Mouse (Mus musculus) limb, embryonic 15.5 days (tissue): Measurements from ENCODE around the gene Arl2bp. TPM values are rescaled to one million over a fixed set of nuclear protein-coding genes. Genes with fewer than 3 reads are reported as not detected.
A peak's percentile ranks its signal among the peaks of the same experiment; 100 is the strongest.

Experiments
- ATAC-seq: fragments of 200-750 bp; cut with Nextera tagmentation; 2 replicates; pipeline ENCODE4 v1.8.0; 2017; ENCODE audit warnings: low read depth, moderate TSS enrichment; ENCODE audit not compliant: insufficient number of reproducible peaks, low FRiP score, low TSS enrichment
- H3K27ac ChIP-seq: fragments of 300-500 bp; sonication (generic); 2 replicates; pipeline ENCODE4 v1.5.1; 2015; ENCODE audit warnings: moderate library complexity, mild to moderate bottlenecking, inconsistent platforms
- H3K27me3 ChIP-seq: fragments of 300-500 bp; sonication (generic); 2 replicates; pipeline ENCODE4 v1.6.1; 2015; ENCODE audit warnings: inconsistent platforms
- H3K36me3 ChIP-seq: fragments of 300-500 bp; sonication (generic); 2 replicates; pipeline ENCODE4 v1.6.1; 2015; ENCODE audit warnings: inconsistent platforms
- H3K4me1 ChIP-seq: fragments of 300-500 bp; sonication (generic); 2 replicates; pipeline ENCODE4 v1.6.1; 2015; ENCODE audit warnings: inconsistent platforms
- H3K4me2 ChIP-seq: fragments of 300-500 bp; sonication (generic); 2 replicates; pipeline ENCODE4 v1.6.1; 2015; ENCODE audit warnings: mild to moderate bottlenecking, inconsistent platforms
- H3K4me3 ChIP-seq: fragments of 300-500 bp; sonication (generic); 2 replicates; pipeline ENCODE4 v1.5.1; 2015; ENCODE audit warnings: mild to moderate bottlenecking, inconsistent platforms
- H3K9ac ChIP-seq: fragments of 300-500 bp; sonication (generic); 2 replicates; pipeline ENCODE4 v1.6.1; 2015; ENCODE audit warnings: inconsistent platforms
- H3K9me3 ChIP-seq: fragments of 300-500 bp; sonication (generic); 2 replicates; pipeline ENCODE4 v1.6.1; 2016; ENCODE audit warnings: inconsistent platforms
- WGBS: fragments of 180-500 bp; shearing (Covaris S2); methylation state at CpG from one replicate; pipeline ENCODE4 v1.1.7; 2015; 5-methylcytosine and 5-hydroxymethylcytosine counted together
- polyA plus RNA-seq: library from polyadenylated mRNA; unstranded; fragments of >200 nt; fragmentation: Nextera tagmentation; extraction: Ambion mirVana; gene quantifications from 2 replicates; pipeline ENCODE4 v1.2.1, GENCODE M21; 2015

Gene Arl2bp
- polyA plus RNA-seq, 1 experiment from 2014 or later: 106 TPM

DNA sequence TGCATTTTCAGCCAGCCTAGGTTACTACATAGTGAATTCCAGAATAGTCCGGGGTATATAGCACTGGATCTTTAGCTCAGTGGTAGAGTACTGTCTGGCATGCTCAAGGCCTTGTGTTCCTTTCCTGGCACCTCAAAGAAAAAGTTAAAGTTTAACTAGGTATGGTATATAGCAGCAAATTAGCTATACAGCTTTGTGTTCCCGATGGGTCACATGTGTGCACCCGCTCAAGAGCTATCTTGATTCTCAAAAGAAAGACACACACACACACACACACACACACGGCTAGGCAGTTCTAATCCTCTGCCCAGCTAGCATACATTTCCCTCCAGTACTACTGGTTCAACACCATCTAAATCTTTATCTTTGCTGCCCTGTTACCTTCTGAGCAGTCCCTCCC lies 6.0 kb upstream of the Arl2bp start:
- Histone ChIP-seq H3K9ac (no peak overlapping the region), H3K36me3 (peaks cover 33% of the 10 kb centered on the region), H3K4me3 (no peak overlapping the region), H3K4me2 (no peak overlapping the region), H3K4me1 (no peaks in the 10 kb centered on the region), H3K9me3 (no peaks in the 10 kb centered on the region), H3K27ac (no peak overlapping the region), H3K27me3 (no peaks in the 10 kb centered on the region)
- no peak for ATAC-seq
- 95% methylated on average over 4 of the region's 4 CpGs for WGBS

DNA sequence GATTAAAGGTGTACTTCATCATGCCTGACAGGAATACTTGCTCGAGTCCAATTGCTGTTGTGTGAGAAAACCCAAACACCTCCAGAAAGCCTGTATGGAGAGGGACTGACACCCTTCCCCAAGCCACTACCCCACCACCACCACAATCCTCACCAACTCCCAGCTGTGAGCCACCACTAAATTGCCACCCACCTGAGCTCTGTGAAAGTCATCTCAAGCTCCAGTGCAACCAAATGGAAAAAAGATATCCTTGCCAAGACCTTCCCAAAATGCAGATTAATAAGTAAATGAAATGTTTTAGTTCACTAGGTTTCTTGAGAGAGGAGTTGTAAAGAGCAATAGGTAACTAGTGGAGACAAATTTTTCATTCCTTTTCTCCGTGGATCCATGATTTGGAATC lies 1.7 kb upstream of the Arl2bp start:
- ATAC-seq: no peak
- Histone ChIP-seq H3K4me3 (no peak overlapping the region), H3K27me3 (no peaks in the 10 kb centered on the region), H3K36me3 (peaks cover 14% of the 10 kb centered on the region), H3K9ac (no peak overlapping the region), H3K27ac (no peak overlapping the region), H3K4me1 (peaks cover 6% of the 10 kb centered on the region), H3K4me2 (no peak overlapping the region), H3K9me3 (no peaks in the 10 kb centered on the region)
- WGBS: 74% methylated on average over 2 of the region's 2 CpGs

DNA sequence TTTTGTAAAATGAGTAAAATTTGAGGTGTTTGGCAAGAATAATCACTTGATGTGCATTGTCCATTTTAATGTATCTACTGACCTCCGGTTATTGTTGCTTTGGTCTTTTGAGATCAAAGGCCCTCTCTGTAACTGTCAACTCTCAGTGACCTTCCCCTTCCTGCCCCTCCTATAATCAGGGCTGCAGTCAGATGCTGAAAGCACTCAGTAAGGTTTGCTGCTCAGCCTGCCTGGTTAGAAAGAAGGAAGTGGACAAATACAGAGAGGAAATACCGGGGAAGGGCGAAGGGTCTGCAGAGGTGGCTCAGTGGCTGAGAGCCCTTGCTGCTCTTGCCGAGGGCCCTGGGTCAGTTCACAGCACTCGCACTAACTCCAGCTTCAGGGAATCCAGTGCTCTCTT lies 8.0 kb downstream of the Arl2bp start:
- 67% methylated on average over 5 of the region's 5 CpGs for WGBS
- Histone ChIP-seq H3K4me3 (no peak overlapping the region), H3K27ac (no peak overlapping the region), H3K9me3 (no peaks in the 10 kb centered on the region), H3K4me2 (no peak overlapping the region), H3K4me1 (no peaks in the 10 kb centered on the region), H3K36me3 (peaks cover 58% of the 10 kb centered on the region), H3K27me3 (no peaks in the 10 kb centered on the region), H3K9ac (no peak overlapping the region)
- ATAC-seq: no peak

DNA sequence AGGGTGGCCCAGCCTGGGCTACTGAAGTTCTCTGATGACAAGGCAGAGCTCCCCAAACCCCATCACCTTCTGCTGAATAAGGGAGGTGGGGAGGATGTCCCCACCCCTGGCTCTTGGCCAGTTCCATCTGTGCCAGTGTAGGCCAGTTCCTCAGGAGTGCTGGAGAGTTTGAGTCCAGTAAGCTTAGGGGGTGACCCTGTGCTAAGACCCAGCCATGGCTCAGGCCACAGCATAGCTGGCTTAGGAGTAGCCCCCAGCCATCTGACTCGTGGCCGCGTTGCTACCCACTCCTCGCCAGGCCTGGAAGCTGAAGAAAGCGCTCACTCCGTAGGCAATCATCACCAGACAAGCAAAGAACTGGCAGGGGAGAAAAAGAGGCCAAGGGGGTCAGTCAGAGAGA lies 9.5 kb downstream of the Arl2bp start:
- H3K9ac ChIP-seq: no peak overlapping the region
- no peak overlapping the region for H3K27ac ChIP-seq
- H3K4me3 ChIP-seq: no peak overlapping the region
- H3K36me3 ChIP-seq: peaks cover 47% of the 10 kb centered on the region
- H3K27me3 ChIP-seq: no peaks in the 10 kb centered on the region
- 85% methylated on average over 6 of the region's 6 CpGs for WGBS
- H3K4me1 ChIP-seq: no peaks in the 10 kb centered on the region
- peak; percentile 70 for ATAC-seq
- no peak overlapping the region for H3K4me2 ChIP-seq
- no peaks in the 10 kb centered on the region for H3K9me3 ChIP-seq

DNA sequence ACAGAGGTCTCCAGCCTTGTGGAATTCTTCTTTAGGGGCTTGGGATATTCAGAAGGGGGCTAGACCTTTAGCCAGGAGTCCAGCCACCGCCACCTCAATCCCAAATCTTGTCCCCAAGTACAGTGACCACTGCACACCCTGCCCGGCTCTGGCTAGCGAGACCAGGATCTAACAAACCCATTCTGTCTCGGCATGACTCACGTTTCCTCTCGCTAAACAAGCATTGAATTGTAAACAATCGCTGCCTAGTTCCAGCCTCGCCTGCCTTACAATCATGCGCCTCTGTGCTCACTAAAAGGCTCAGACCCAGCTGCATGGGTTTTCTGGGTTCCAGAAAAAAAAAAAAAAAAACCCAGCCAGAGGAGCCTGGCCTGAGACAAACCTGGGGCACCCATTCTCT lies 12.2 kb downstream of the Arl2bp start:
- 55% methylated on average over 9 of the region's 9 CpGs for WGBS
- ATAC-seq: no peak
- H3K4me2 ChIP-seq: no peak overlapping the region

DNA sequence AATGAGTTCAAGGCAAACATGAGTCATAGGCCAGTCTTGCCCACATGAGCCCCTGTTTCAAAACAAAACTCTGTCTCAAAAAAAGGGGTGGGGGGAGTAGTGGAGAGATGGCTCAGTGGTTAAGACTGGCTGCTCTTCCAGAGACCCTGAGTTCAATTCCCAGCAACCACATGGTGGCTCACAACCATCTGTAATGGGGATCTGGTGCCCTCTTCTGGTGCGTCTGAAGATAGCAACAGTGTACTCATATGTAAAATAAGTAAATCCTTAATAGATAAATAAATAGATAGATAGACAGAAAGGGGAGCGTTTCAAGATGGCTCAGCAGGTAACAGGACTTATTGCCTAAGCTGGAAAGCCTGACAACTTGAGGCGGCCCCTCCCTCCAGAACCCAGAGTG lies 14.0 kb downstream of the Arl2bp start:
- Histone ChIP-seq H3K9ac (no peak overlapping the region), H3K36me3 (0 out of 2 replicates have a peak, but pooled peaks cover 6% of the 10 kb centered on the region), H3K4me3 (no peak overlapping the region), H3K4me1 (no peaks in the 10 kb centered on the region), H3K27me3 (no peaks in the 10 kb centered on the region), H3K27ac (no peak overlapping the region), H3K4me2 (no peak overlapping the region), H3K9me3 (no peaks in the 10 kb centered on the region)
- ATAC-seq: no peak
- WGBS: 84% methylated on average over 3 of the region's 3 CpGs

More for the DNA sequence above, 12.2 kb downstream of the Arl2bp start:
- H3K27ac ChIP-seq: peak overlapping the region; percentile 19; the same call in 1 of the 2 replicates
- no peak overlapping the region for H3K4me3 ChIP-seq
- H3K9ac ChIP-seq: no peak overlapping the region
- H3K9me3 ChIP-seq: no peaks in the 10 kb centered on the region
- no peaks in the 10 kb centered on the region for H3K4me1 ChIP-seq
- no peaks in the 10 kb centered on the region for H3K27me3 ChIP-seq
- H3K36me3 ChIP-seq: peaks cover 21% of the 10 kb centered on the region

DNA sequence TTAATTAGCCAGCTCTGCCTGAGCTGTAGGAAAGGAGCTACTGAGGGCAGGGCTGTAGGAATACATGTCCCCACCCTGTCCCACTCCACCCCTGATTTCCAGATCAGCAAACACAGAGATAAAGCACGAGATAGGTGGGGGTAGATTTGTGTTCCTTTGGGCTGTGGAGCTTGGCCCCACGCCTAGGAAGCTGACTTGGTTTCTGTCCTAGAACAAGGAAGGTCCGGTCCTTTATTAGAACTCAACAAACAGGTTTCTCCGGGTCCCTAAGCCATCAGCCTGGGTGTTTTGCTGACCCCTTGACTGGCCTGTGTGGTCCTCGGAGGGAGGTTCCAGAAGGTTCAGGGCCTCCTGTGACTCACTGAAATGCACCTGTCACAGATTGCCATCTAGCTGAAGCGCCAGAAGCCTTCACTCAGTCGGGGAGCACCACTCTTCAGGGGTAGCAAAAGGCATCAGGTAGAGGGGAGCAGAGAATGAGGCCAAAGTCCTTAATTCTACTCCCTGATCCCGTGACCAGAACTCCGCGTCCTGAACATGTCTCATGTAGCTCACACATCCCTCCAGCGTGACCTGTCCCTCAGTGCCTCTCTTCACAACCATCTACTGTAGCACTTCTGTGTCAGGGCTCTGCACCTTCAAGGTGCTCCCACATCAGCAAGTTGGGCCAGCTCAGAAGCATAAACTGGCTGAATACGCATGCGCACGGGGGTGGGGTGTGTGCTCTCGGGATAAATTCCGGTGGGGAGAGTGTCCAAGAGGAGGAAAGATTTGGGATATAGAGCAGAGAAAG lies 16.5 kb downstream of the Arl2bp start:
- WGBS: 75% methylated on average over 16 of the region's 16 CpGs
- no peak overlapping the region for H3K4me3 ChIP-seq
- ATAC-seq: no peak
- no peak overlapping the region for H3K9ac ChIP-seq
- no peaks in the 10 kb centered on the region for H3K9me3 ChIP-seq
- no peak overlapping the region for H3K4me2 ChIP-seq
- no peak overlapping the region for H3K27ac ChIP-seq
- H3K36me3 ChIP-seq: no peaks in the 10 kb centered on the region
- no peaks in the 10 kb centered on the region for H3K4me1 ChIP-seq
- H3K27me3 ChIP-seq: no peaks in the 10 kb centered on the region

DNA sequence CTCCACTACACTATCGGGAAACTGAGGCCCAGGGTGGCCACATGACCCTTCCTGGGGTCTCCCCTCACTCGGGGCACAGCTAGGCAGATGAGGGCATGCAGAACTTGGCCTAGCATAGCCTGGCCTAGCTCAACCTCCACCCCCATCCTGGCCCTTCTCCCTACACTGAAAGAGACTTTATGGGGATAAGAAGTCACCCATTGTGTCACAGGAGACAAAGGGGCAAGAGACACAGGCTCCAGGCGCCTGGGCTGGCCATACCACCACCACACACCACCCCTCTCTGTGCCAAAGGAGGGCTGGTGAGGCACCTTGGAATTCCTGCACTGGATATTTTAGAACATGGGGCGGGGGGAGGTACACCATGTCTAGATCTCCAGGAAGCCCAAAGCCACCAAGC lies 17.9 kb downstream of the Arl2bp start:
- no peak for ATAC-seq
- Histone ChIP-seq H3K27ac (no peak overlapping the region), H3K4me3 (no peak overlapping the region), H3K9me3 (no peaks in the 10 kb centered on the region), H3K27me3 (no peaks in the 10 kb centered on the region), H3K4me2 (no peak overlapping the region), H3K4me1 (no peaks in the 10 kb centered on the region), H3K9ac (no peak overlapping the region), H3K36me3 (no peaks in the 10 kb centered on the region)
- WGBS: 72% methylated on average over 4 of the region's 4 CpGs

DNA sequence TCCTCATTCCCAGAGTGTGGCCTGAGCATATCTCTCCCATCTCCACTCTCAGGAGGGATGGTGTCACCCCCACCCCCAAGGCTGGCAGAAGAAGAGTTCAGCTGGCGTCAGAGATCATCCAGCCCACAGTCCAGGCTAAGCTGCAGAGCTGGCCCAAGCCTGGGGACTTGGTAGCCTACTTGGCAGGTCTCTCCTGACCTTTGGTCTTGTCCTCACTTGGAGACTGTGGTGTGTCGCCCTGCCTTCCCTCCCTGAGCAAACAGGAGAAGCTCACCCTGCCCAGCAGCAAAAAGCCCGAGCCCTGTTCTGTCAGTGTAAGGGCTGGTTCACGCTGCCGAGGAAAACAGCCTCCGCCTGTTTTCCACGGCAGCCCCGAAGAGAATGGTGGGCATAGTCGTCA lies 19.6 kb downstream of the Arl2bp start:
- Histone ChIP-seq H3K9ac (no peak overlapping the region), H3K36me3 (no peaks in the 10 kb centered on the region), H3K9me3 (no peaks in the 10 kb centered on the region), H3K4me1 (no peaks in the 10 kb centered on the region), H3K27ac (no peak overlapping the region), H3K4me2 (no peak overlapping the region), H3K4me3 (no peak overlapping the region), H3K27me3 (no peaks in the 10 kb centered on the region)
- no peak for ATAC-seq
- 63% methylated on average over 9 of the region's 9 CpGs for WGBS

DNA sequence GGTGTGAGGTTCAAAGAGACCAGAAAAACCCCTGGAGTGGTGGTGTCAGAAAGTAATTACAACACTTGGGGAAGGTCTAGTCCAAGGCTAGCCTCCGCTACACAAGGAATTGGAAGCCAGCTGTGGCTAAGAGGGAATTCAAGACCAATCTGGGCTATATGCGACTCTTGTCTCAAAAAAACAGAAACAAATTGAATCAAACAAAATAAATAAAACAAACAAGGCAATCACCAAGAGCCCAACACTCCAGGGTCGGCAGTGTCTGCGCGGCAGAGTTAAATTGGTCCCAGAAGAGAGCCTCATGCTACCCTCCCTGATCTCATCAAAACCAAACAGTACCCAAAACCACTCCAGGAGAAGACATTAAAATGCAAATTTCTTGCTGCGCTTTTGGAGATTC lies 28.3 kb downstream of the Arl2bp start:
- peaks cover 62% of the 10 kb centered on the region for H3K27me3 ChIP-seq

DNA sequence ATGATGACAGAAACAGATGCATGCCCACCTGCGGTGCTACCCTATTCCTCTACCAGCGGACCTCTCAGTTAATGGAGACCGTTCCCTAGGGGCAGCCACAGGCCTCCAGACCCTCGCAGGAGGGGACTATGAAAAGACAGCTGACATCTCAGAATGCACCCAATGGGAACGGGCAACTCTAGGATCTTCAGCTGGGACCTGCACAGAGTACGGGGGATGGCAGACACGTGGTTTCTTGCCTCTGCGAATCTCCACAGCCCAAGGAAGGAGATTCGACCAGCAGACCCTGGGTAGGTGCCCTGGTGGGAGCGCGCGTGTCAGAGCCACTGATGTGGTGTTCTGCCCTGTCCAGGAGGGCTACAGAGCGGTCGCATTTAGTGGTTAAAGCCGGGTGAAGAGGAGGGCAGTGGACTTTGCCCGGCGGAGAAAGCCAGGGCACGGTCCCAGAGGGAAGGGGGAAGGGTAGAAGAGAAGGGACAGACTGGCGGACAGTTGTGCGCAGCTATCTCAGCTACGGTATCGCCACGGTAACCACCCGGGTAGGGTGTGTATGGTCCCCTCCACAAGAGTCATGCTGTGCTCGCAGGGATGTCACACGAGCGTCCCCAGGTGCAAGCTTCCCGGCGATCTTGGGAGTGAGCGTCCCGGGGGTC lies 29.1 kb downstream of the Arl2bp start:
- H3K27ac ChIP-seq: no peak overlapping the region
- H3K4me2 ChIP-seq: peak overlapping the region; percentile 83
- ATAC-seq: 0 out of 2 replicates have a peak, but pooled peaks have one; percentile 16
- no peak overlapping the region for H3K9ac ChIP-seq
- H3K4me3 ChIP-seq: peak overlapping the region; percentile 41
- under 1% methylated on average over 31 of the region's 31 CpGs for WGBS
- peaks cover 62% of the 10 kb centered on the region for H3K27me3 ChIP-seq
- no peaks in the 10 kb centered on the region for H3K9me3 ChIP-seq
- peaks cover 21% of the 10 kb centered on the region for H3K4me1 ChIP-seq
- H3K36me3 ChIP-seq: no peaks in the 10 kb centered on the region

More for the DNA sequence above, 28.3 kb downstream of the Arl2bp start:
- Histone ChIP-seq H3K9me3 (no peaks in the 10 kb centered on the region), H3K9ac (no peak overlapping the region), H3K4me2 (no peak overlapping the region), H3K27ac (no peak overlapping the region), H3K4me1 (peaks cover 21% of the 10 kb centered on the region), H3K36me3 (no peaks in the 10 kb centered on the region), H3K4me3 (0 out of 2 replicates have a peak overlapping the region, but pooled peaks have one; percentile 41)
- no peak for ATAC-seq
- WGBS: 5% methylated on average over 6 of the region's 6 CpGs

DNA sequence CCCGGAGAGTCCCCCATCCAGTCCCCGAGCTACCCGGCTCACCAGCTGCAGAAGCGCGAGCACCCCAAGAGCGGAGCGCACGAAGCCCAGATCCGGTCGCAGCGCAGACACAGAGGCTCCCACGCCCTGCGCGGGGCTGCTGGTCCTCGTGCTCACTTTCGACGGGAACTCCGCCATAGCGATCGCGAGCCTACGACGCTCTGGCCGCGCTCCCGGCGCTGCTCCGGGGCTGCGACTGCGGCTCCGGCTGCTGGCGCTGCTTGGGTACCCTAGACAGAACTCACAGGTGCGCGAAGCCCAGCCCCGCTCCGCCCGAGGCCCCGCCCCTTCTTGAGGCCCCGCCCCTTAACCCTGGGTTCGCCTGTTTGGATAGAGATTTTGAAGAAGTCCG lies 29.6 kb downstream of the Arl2bp start, which contains the start of gene Pllp:
Pllp (minus strand) TSS at position 285 of the 391 bp plus-strand sequence.
- Histone ChIP-seq H3K9ac (no peak within 1 kb of the TSS), H3K4me1 (peaks cover 21% of the 10 kb centered on the region)
- under 1% methylated on average over 41 of the region's 41 CpGs for WGBS

More for the DNA sequence above, 29.6 kb downstream of the Arl2bp start, which contains the start of gene Pllp:
- Histone ChIP-seq H3K9me3 (no peaks in the 10 kb centered on the region), H3K36me3 (no peaks in the 10 kb centered on the region), H3K4me3 (peak within 1 kb of the TSS; percentile 41), H3K4me2 (peak within 1 kb of the TSS; percentile 83), H3K27ac (no peak within 1 kb of the TSS), H3K27me3 (peaks cover 62% of the 10 kb centered on the region)
- ATAC-seq: peak; percentile 53; the same call in 1 of the 2 replicates
